Mouse (Mus musculus): ENCODE measurements around the gene Gimap8. TPM values are rescaled to one million over a fixed set of nuclear protein-coding genes. Genes with fewer than 3 reads are reported as not detected.

The Gimap8 gene
- total RNA-seq, 2 experiments from 2014 or later = 1.5 to 1.7 TPM

GRCm38 (mm10) chr6:48637811-48638500 is 9.1 kb upstream of the Gimap8 start:
- DNase-seq (ENCODE audit: low spot score in 2 of 2) = no peak

GRCm38 (mm10) chr6:48638553-48638952 is 8.5 kb upstream of the Gimap8 start:
- DNase-seq (ENCODE audit: low spot score in 2 of 2) = no peak

GRCm38 (mm10) chr6:48641391-48641790 is 5.6 kb upstream of the Gimap8 start:
- DNase-seq (ENCODE audit: low spot score in 2 of 2) = no peak

GRCm38 (mm10) chr6:48642764-48643292 is 4.2 kb upstream of the Gimap8 start:
- DNase-seq (ENCODE audit: low spot score in 2 of 2) = peak in 1 of 2 experiments; percentile 43

- DNase-seq (ENCODE audit: low spot score in 2 of 2) = peak; percentile 73 to 79
Observed at GRCm38 (mm10) chr6:48645660-48646308, 1.2 kb upstream of the Gimap8 start.

GRCm38 (mm10) chr6:48646309-48646690 is 734 bp upstream of the Gimap8 start:
- no peak for DNase-seq (ENCODE audit: low spot score in 2 of 2)

GRCm38 (mm10) chr6:48647611-48648010 is 577 bp downstream of the Gimap8 start:
- DNase-seq (ENCODE audit: low spot score in 2 of 2) = no peak

- no peak for DNase-seq (ENCODE audit: low spot score in 2 of 2)
Observed at GRCm38 (mm10) chr6:48648779-48649178, 1.7 kb downstream of the Gimap8 start.

- DNase-seq (ENCODE audit: low spot score in 2 of 2) = no peak
Observed at GRCm38 (mm10) chr6:48650041-48650440, 3.0 kb downstream of the Gimap8 start.

- no peak for DNase-seq (ENCODE audit: low spot score in 2 of 2)
Observed at GRCm38 (mm10) chr6:48658721-48659120, 11.7 kb downstream of the Gimap8 start.

GRCm38 (mm10) chr6:48664750-48665149 is 17.7 kb downstream of the Gimap8 start:
- DNase-seq (ENCODE audit: low spot score in 2 of 2) = no peak

- DNase-seq (ENCODE audit: low spot score in 2 of 2) = no peak
Observed at GRCm38 (mm10) chr6:48665471-48665870, 18.4 kb downstream of the Gimap8 start.

GRCm38 (mm10) chr6:48666159-48666586 is 19.1 kb downstream of the Gimap8 start:
- DNase-seq (ENCODE audit: low spot score in 2 of 2) = no peak

- no peak for DNase-seq (ENCODE audit: low spot score in 2 of 2)
Observed at GRCm38 (mm10) chr6:48668022-48668421, 21.0 kb downstream of the Gimap8 start.

GRCm38 (mm10) chr6:48669446-48669969 is 22.5 kb downstream of the Gimap8 start:
- DNase-seq (ENCODE audit: low spot score in 2 of 2) = no peak

GRCm38 (mm10) chr6:48674291-48675058 is 27.4 kb downstream of the Gimap8 start:
- DNase-seq (ENCODE audit: low spot score in 2 of 2) = no peak

- DNase-seq (ENCODE audit: low spot score in 2 of 2) = no peak
Observed at GRCm38 (mm10) chr6:48675400-48675930, 28.4 kb downstream of the Gimap8 start.

- DNase-seq (ENCODE audit: low spot score in 2 of 2) = no peak
Observed at GRCm38 (mm10) chr6:48675931-48676859, 29.2 kb downstream of the Gimap8 start, which contains the start of gene Gimap9. Gene Gimap9, plus strand, starts transcription at chr6:48676129.

GRCm38 (mm10) chr6:48676860-48677415 is 29.9 kb downstream of the Gimap8 start:
- DNase-seq (ENCODE audit: low spot score in 2 of 2) = no peak

Measured in layer of hippocampus, postnatal 10 days (tissue).